Mouse (Mus musculus): ENCODE data around the gene Zfp60. TPM values are rescaled to one million over a fixed set of nuclear protein-coding genes. Genes with fewer than 3 reads are reported as not detected.

Zfp60 gene
- polyA plus RNA-seq (2014; fragmentation: Nextera tagmentation; extraction: Ambion mirVana): 45.6 and 49.9 TPM in 2 replicates

- Histone ChIP-seq H3K9ac (ENCODE audit: low read length) (peak within 1 kb of the TSS; percentile 95), H3K27ac (replicated peaks; ENCODE audit: low read depth, low read length) (peak within 1 kb of the TSS; percentile 91), H3K36me3 (ENCODE audit: control insufficient read depth, insufficient read depth, low read length) (no peaks in the 10 kb centered on the region; the same call in 1 of the 2 replicates), H3K4me2 (ENCODE audit: low read depth, severe bottlenecking) (peak within 1 kb of the TSS; percentile 76), H3K4me1 (ENCODE audit: control insufficient read depth, insufficient read depth, low read length) (no peaks in the 10 kb centered on the region), H3K9me3 (ENCODE audit: control insufficient read depth, low read length) (no peaks in the 10 kb centered on the region), H3K27me3 (ENCODE audit: control insufficient read depth, insufficient read depth, low read length) (no peaks in the 10 kb centered on the region), H3K4me3 (ENCODE audit: low read depth, low read length) (peak within 1 kb of the TSS; percentile 79)
- WGBS: under 1% methylated on average over 35 of the region's 35 CpGs
- ATAC-seq (ENCODE audit: insufficient number of reproducible peaks, low FRiP score, low TSS enrichment, low read depth) (peak; percentile 93), DNase-seq (ENCODE audit: low spot score) (peak; percentile 90)
These were observed at the start of gene Zfp60 for GRCm38 (mm10) chr7:27731281-27731883. Gene Zfp60 (plus strand): TSS chr7:27731389.

- Histone ChIP-seq H3K27ac (replicated peaks; ENCODE audit: low read depth, low read length) (no peak overlapping the region), H3K9ac (ENCODE audit: low read length) (no peak overlapping the region), H3K36me3 (ENCODE audit: control insufficient read depth, insufficient read depth, low read length) (no peaks in the 10 kb centered on the region), H3K4me2 (ENCODE audit: low read depth, severe bottlenecking) (no peak overlapping the region), H3K4me3 (ENCODE audit: low read depth, low read length) (no peak overlapping the region), H3K9me3 (ENCODE audit: control insufficient read depth, low read length) (no peaks in the 10 kb centered on the region), H3K4me1 (ENCODE audit: control insufficient read depth, insufficient read depth, low read length) (0 out of 2 replicates have a peak, but pooled peaks cover 1% of the 10 kb centered on the region), H3K27me3 (ENCODE audit: control insufficient read depth, insufficient read depth, low read length) (no peaks in the 10 kb centered on the region)
- 70% methylated on average over 2 of the region's 2 CpGs for WGBS
- no peak for ATAC-seq (ENCODE audit: insufficient number of reproducible peaks, low FRiP score, low TSS enrichment, low read depth)
- DNase-seq (ENCODE audit: low spot score): no peak
These were observed 48.0 kb upstream of the Zfp60 start for GRCm38 (mm10) chr7:27683218-27683617.

- 41% methylated on average over 5 of the region's 5 CpGs for WGBS
- Histone ChIP-seq H3K9me3 (ENCODE audit: control insufficient read depth, low read length) (no peaks in the 10 kb centered on the region), H3K36me3 (ENCODE audit: control insufficient read depth, insufficient read depth, low read length) (no peaks in the 10 kb centered on the region), H3K4me2 (ENCODE audit: low read depth, severe bottlenecking) (no peak overlapping the region), H3K9ac (ENCODE audit: low read length) (no peak overlapping the region), H3K27me3 (ENCODE audit: control insufficient read depth, insufficient read depth, low read length) (no peaks in the 10 kb centered on the region), H3K27ac (replicated peaks; ENCODE audit: low read depth, low read length) (no peak overlapping the region), H3K4me1 (ENCODE audit: control insufficient read depth, insufficient read depth, low read length) (0 out of 2 replicates have a peak, but pooled peaks cover 3% of the 10 kb centered on the region), H3K4me3 (ENCODE audit: low read depth, low read length) (no peak overlapping the region)
- no peak for ATAC-seq (ENCODE audit: insufficient number of reproducible peaks, low FRiP score, low TSS enrichment, low read depth)
- no peak for DNase-seq (ENCODE audit: low spot score)
These were observed 46.0 kb upstream of the Zfp60 start for GRCm38 (mm10) chr7:27685220-27685619.

GRCm38 (mm10) chr7:27685681-27686080 is 45.5 kb upstream of the Zfp60 start:
- no peak overlapping the region for H3K4me3 ChIP-seq (ENCODE audit: low read depth, low read length)
- H3K9ac ChIP-seq (ENCODE audit: low read length): no peak overlapping the region
- DNase-seq (ENCODE audit: low spot score): no peak

GRCm38 (mm10) chr7:27687043-27687442 is 44.1 kb upstream of the Zfp60 start:
- Histone ChIP-seq H3K27me3 (ENCODE audit: control insufficient read depth, insufficient read depth, low read length) (no peaks in the 10 kb centered on the region), H3K4me1 (ENCODE audit: control insufficient read depth, insufficient read depth, low read length) (0 out of 2 replicates have a peak, but pooled peaks cover 3% of the 10 kb centered on the region), H3K27ac (replicated peaks; ENCODE audit: low read depth, low read length) (no peak overlapping the region), H3K9ac (ENCODE audit: low read length) (no peak overlapping the region), H3K4me3 (ENCODE audit: low read depth, low read length) (no peak overlapping the region), H3K9me3 (ENCODE audit: control insufficient read depth, low read length) (no peaks in the 10 kb centered on the region), H3K36me3 (ENCODE audit: control insufficient read depth, insufficient read depth, low read length) (no peaks in the 10 kb centered on the region), H3K4me2 (ENCODE audit: low read depth, severe bottlenecking) (no peak overlapping the region)
- ATAC-seq (ENCODE audit: insufficient number of reproducible peaks, low FRiP score, low TSS enrichment, low read depth) (no peak), DNase-seq (ENCODE audit: low spot score) (no peak)
- 91% methylated on average over 1 of the region's 1 CpGs for WGBS

More at GRCm38 (mm10) chr7:27685681-27686080, 45.5 kb upstream of the Zfp60 start:
- H3K9me3 ChIP-seq (ENCODE audit: control insufficient read depth, low read length): no peaks in the 10 kb centered on the region
- 0 out of 2 replicates have a peak, but pooled peaks cover 3% of the 10 kb centered on the region for H3K4me1 ChIP-seq (ENCODE audit: control insufficient read depth, insufficient read depth, low read length)
- no peak for ATAC-seq (ENCODE audit: insufficient number of reproducible peaks, low FRiP score, low TSS enrichment, low read depth)
- no peaks in the 10 kb centered on the region for H3K27me3 ChIP-seq (ENCODE audit: control insufficient read depth, insufficient read depth, low read length)
- no peak overlapping the region for H3K4me2 ChIP-seq (ENCODE audit: low read depth, severe bottlenecking)
- no peak overlapping the region for H3K27ac ChIP-seq (replicated peaks; ENCODE audit: low read depth, low read length)
- H3K36me3 ChIP-seq (ENCODE audit: control insufficient read depth, insufficient read depth, low read length): no peaks in the 10 kb centered on the region
- under 1% methylated on average over 6 of the region's 6 CpGs for WGBS

- H3K9me3 ChIP-seq (ENCODE audit: control insufficient read depth, low read length): no peaks in the 10 kb centered on the region
These were observed 43.4 kb upstream of the Zfp60 start for GRCm38 (mm10) chr7:27687836-27688235.

GRCm38 (mm10) chr7:27688246-27688788 is 42.9 kb upstream of the Zfp60 start:
- 0 out of 2 replicates have a peak, but pooled peaks cover 3% of the 10 kb centered on the region for H3K4me1 ChIP-seq (ENCODE audit: control insufficient read depth, insufficient read depth, low read length)
- no peaks in the 10 kb centered on the region for H3K27me3 ChIP-seq (ENCODE audit: control insufficient read depth, insufficient read depth, low read length)
- DNase-seq (ENCODE audit: low spot score) (peak; percentile 34), ATAC-seq (ENCODE audit: insufficient number of reproducible peaks, low FRiP score, low TSS enrichment, low read depth) (no peak)
- WGBS: 45% methylated on average over 14 of the region's 14 CpGs
- H3K9me3 ChIP-seq (ENCODE audit: control insufficient read depth, low read length): no peaks in the 10 kb centered on the region
- no peak overlapping the region; the same call in 1 of the 2 replicates for H3K27ac ChIP-seq (replicated peaks; ENCODE audit: low read depth, low read length)
- peak overlapping the region; percentile 44 for H3K4me3 ChIP-seq (ENCODE audit: low read depth, low read length)
- peak overlapping the region; percentile 62 for H3K9ac ChIP-seq (ENCODE audit: low read length)
- H3K36me3 ChIP-seq (ENCODE audit: control insufficient read depth, insufficient read depth, low read length): no peaks in the 10 kb centered on the region
- peak overlapping the region; percentile 77 for H3K4me2 ChIP-seq (ENCODE audit: low read depth, severe bottlenecking)

More at GRCm38 (mm10) chr7:27687836-27688235, 43.4 kb upstream of the Zfp60 start:
- DNase-seq (ENCODE audit: low spot score) (no peak), ATAC-seq (ENCODE audit: insufficient number of reproducible peaks, low FRiP score, low TSS enrichment, low read depth) (no peak)
- WGBS: 69% methylated on average over 3 of the region's 3 CpGs
- Histone ChIP-seq H3K4me2 (ENCODE audit: low read depth, severe bottlenecking) (no peak overlapping the region), H3K36me3 (ENCODE audit: control insufficient read depth, insufficient read depth, low read length) (no peaks in the 10 kb centered on the region), H3K27ac (replicated peaks; ENCODE audit: low read depth, low read length) (no peak overlapping the region), H3K9ac (ENCODE audit: low read length) (no peak overlapping the region), H3K4me3 (ENCODE audit: low read depth, low read length) (no peak overlapping the region), H3K27me3 (ENCODE audit: control insufficient read depth, insufficient read depth, low read length) (no peaks in the 10 kb centered on the region), H3K4me1 (ENCODE audit: control insufficient read depth, insufficient read depth, low read length) (0 out of 2 replicates have a peak, but pooled peaks cover 3% of the 10 kb centered on the region)

GRCm38 (mm10) chr7:27688815-27689612 is 42.2 kb upstream of the Zfp60 start, which contains the start of gene Zfp607b:
Gene Zfp607b (plus strand): TSS chr7:27689340.
- 2% methylated on average over 19 of the region's 19 CpGs for WGBS
- Histone ChIP-seq H3K9ac (ENCODE audit: low read length) (peak within 1 kb of the TSS; percentile 62), H3K9me3 (ENCODE audit: control insufficient read depth, low read length) (no peaks in the 10 kb centered on the region), H3K27me3 (ENCODE audit: control insufficient read depth, insufficient read depth, low read length) (no peaks in the 10 kb centered on the region), H3K4me1 (ENCODE audit: control insufficient read depth, insufficient read depth, low read length) (0 out of 2 replicates have a peak, but pooled peaks cover 3% of the 10 kb centered on the region), H3K4me2 (ENCODE audit: low read depth, severe bottlenecking) (peak within 1 kb of the TSS; percentile 77), H3K27ac (replicated peaks; ENCODE audit: low read depth, low read length) (no peak within 1 kb of the TSS; the same call in 1 of the 2 replicates), H3K4me3 (ENCODE audit: low read depth, low read length) (peak within 1 kb of the TSS; percentile 44), H3K36me3 (ENCODE audit: control insufficient read depth, insufficient read depth, low read length) (no peaks in the 10 kb centered on the region)
- DNase-seq (ENCODE audit: low spot score) (peak; percentile 89), ATAC-seq (ENCODE audit: insufficient number of reproducible peaks, low FRiP score, low TSS enrichment, low read depth) (peak; percentile 99)
